Mouse (Mus musculus) forebrain, embryonic 16.5 days (tissue): ENCODE measurements at regions not wholly inside any gene's neighbourhood (a gene's known extent, or its start where the extent isn't known, plus 50 kb on each side); places are given as distances from the start of the nearest gene placed in this dataset.

Experiments used
- ATAC-seq: fragments of 200-750 bp; cut with Nextera tagmentation; 2 replicates; pipeline ENCODE4 v1.8.0; 2017; ENCODE audit warnings: mild to moderate bottlenecking, moderate library complexity
- H3K27ac ChIP-seq: fragments of 300-500 bp; sonication (generic); 2 replicates; pipeline ENCODE4 v1.5.1; 2014; ENCODE audit warnings: low read length, control low read depth
- H3K27me3 ChIP-seq: fragments of 300-500 bp; sonication (generic); replicated peaks from 2 replicates; pipeline ENCODE4 v1.6.1; 2014; ENCODE audit warnings: low read length; ENCODE audit not compliant: control insufficient read depth, insufficient read depth
- H3K36me3 ChIP-seq: fragments of 300-500 bp; sonication (generic); 2 replicates; pipeline ENCODE4 v1.6.1; 2014; ENCODE audit not compliant: control insufficient read depth, insufficient read depth
- H3K4me1 ChIP-seq: fragments of 300-500 bp; sonication (generic); replicated peaks from 2 replicates; pipeline ENCODE4 v1.6.1; 2014; ENCODE audit warnings: low read length; ENCODE audit not compliant: control insufficient read depth, insufficient read depth
- H3K4me2 ChIP-seq: fragments of 300-500 bp; sonication (generic); 2 replicates; pipeline ENCODE4 v1.6.1; 2014; ENCODE audit warnings: mild to moderate bottlenecking, low read length, control low read depth
- H3K4me3 ChIP-seq: fragments of 300-500 bp; sonication (generic); replicated peaks from 2 replicates; pipeline ENCODE4 v1.5.1; 2014; ENCODE audit warnings: mild to moderate bottlenecking, low read length, control low read depth
- H3K9ac ChIP-seq: fragments of 300-500 bp; sonication (generic); replicated peaks from 2 replicates; pipeline ENCODE4 v1.6.1; 2014; ENCODE audit warnings: low read depth, low read length, control low read depth
- H3K9me3 ChIP-seq: fragments of 300-500 bp; sonication (generic); 2 replicates; pipeline ENCODE4 v1.6.1; 2016; ENCODE audit warnings: low read length; ENCODE audit not compliant: control insufficient read depth
- WGBS: fragments of 180-500 bp; shearing (Covaris S2); extraction: QIAGEN DNeasy Blood & Tissue Kit; methylation state at CpG from one replicate; pipeline ENCODE4 v1.1.7; 2014; 5-methylcytosine and 5-hydroxymethylcytosine counted together

GRCm38 (mm10) chr3:41330356-41330755 is 225.2 kb upstream of the Jade1 start:
- Histone ChIP-seq H3K27ac (no peak overlapping the region), H3K9ac (no peak overlapping the region), H3K27me3 (no peaks in the 10 kb centered on the region), H3K4me1 (no peaks in the 10 kb centered on the region), H3K9me3 (peaks cover 2% of the 10 kb centered on the region; the same call in 1 of the 2 replicates), H3K4me3 (no peak overlapping the region), H3K36me3 (no peaks in the 10 kb centered on the region), H3K4me2 (no peak overlapping the region)
- WGBS = 88% methylated on average over 5 of the region's 5 CpGs
- no peak for ATAC-seq

DNA sequence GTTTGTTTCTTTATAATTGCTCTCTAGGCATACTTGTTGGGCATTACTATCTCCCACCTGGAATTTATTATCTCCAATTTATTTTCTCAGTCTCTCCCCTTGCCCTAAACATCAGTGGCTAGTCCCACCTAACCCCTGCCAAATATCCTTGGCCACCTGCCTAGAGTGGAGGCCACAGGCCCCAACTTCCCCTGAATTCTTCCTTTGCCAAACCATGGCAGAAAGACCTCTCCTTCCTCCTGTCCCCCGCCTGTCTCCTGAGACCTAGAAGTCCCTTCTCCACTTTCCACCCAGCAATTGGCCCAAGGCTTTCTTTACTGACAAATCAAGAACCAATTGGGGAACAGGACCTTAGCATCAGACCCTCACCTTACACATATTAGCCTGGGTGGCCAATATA is 226.7 kb upstream of the Jade1 start:
- H3K4me1 ChIP-seq = no peaks in the 10 kb centered on the region

DNA sequence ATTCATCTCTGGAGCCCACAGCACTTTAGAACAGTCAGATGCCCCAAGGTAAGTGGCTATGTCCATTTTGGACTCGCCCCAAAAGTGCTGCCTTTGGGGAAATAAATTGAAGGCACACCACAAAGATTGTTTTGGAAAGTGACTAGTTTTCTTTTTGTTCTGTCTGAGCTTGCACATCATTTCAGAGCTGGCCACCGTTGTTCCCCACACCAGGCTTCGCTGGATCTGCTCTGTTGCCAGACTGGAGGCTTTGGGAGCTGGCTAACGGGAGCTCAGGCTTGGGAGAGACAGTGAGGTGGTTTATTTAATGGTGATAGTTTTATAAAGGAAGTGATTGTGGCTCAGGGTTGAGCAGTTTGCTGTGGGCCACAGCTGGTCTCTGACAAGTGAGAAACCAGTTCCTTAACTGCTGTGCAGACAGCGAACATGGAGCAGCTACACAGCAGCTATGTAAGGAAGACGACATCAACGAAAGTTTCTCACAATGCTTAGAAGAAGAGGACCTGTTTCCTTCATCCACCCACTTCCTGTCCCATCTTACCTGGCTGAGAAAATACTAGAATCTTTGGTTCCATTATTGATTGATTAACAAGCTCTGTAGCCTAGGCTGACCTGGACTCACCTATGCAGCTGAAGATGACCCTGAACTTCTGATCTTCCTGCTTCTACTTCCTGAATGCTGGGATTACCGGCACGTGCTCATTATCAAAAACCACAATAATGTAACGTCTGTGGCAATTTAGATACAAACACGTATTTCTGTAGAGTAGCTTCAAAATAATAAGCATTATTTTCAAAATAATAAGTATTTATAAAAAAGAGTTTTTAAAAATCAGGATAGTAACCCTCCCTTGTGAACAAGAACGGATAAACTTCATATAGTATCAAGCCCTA is 229.1 kb upstream of the Jade1 start:
- 81% methylated on average over 12 of the region's 12 CpGs for WGBS
- Histone ChIP-seq H3K9ac (no peak overlapping the region), H3K4me1 (no peaks in the 10 kb centered on the region), H3K9me3 (no peaks in the 10 kb centered on the region), H3K27me3 (no peaks in the 10 kb centered on the region), H3K4me3 (no peak overlapping the region), H3K4me2 (no peak overlapping the region), H3K27ac (no peak overlapping the region), H3K36me3 (no peaks in the 10 kb centered on the region)
- no peak for ATAC-seq

More for the DNA sequence above, 226.7 kb upstream of the Jade1 start:
- Histone ChIP-seq H3K9me3 (peaks cover under 1% of the 10 kb centered on the region; the same call in 1 of the 2 replicates), H3K36me3 (no peaks in the 10 kb centered on the region), H3K9ac (no peak overlapping the region), H3K4me3 (no peak overlapping the region), H3K27ac (no peak overlapping the region), H3K27me3 (no peaks in the 10 kb centered on the region), H3K4me2 (no peak overlapping the region)
- no peak for ATAC-seq
- 79% methylated on average over 1 of the region's 1 CpGs for WGBS

DNA sequence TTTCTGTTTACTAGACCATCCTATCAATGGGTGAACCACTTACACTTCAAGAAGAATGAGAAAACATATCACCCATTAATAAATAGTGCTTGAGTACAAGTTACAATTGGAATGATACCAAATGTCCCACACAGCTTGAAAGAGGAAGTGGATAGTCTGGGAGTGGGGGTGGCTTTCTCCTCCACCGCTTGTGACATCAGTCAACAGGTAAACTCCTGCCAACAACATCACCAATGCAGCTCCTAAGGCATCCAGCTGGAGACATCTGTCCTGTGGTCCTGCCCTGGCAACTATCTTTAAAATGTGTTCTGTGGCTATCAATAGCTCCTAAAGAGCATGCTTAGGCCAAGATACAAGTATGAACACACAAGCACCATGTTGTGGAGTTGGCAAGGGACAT is 233.7 kb upstream of the Jade1 start:
- Histone ChIP-seq H3K9me3 (no peaks in the 10 kb centered on the region), H3K4me3 (no peak overlapping the region), H3K27me3 (no peaks in the 10 kb centered on the region), H3K4me1 (no peaks in the 10 kb centered on the region), H3K36me3 (no peaks in the 10 kb centered on the region), H3K4me2 (no peak overlapping the region), H3K9ac (no peak overlapping the region), H3K27ac (no peak overlapping the region)
- no peak for ATAC-seq
- WGBS = 95% methylated on average over 1 of the region's 1 CpGs

DNA sequence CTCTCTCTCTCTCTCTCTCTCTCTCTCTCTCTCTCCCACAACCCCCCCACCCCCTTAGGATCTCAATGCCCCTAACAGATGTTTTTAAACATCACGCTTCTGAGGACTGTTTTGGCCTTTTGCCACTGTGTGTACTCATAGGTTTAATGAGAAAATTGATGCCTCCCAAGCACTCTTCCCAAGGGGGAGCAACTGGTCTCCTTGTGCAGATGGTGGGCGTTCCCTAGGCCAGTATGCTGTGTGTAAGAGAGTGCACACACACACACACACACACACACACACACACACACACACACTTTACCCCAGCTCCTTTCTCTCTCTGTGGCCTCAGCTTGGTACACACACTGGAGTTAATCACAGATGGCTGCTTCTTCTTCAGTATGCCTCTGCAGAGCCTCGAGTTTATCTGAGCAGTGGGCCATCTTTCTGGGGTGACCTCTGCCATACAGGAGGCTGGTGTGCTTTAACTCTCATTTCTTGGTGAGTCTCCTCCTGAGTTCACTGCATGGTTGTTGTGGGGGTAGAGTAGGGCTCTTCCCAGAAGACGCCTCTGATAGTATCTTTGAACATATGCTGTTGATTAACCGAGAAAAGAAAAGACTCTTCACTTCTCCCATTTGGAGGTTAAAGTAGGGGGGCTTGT is 236.2 kb upstream of the Jade1 start:
- H3K4me1 ChIP-seq = no peaks in the 10 kb centered on the region
- H3K4me3 ChIP-seq = no peak overlapping the region
- no peaks in the 10 kb centered on the region for H3K9me3 ChIP-seq
- peak; percentile 45; the same call in 1 of the 2 replicates for ATAC-seq
- no peaks in the 10 kb centered on the region for H3K27me3 ChIP-seq
- H3K27ac ChIP-seq = no peak overlapping the region
- H3K9ac ChIP-seq = no peak overlapping the region
- no peak overlapping the region for H3K4me2 ChIP-seq
- 51% methylated on average over 5 of the region's 5 CpGs for WGBS
- H3K36me3 ChIP-seq = no peaks in the 10 kb centered on the region

DNA sequence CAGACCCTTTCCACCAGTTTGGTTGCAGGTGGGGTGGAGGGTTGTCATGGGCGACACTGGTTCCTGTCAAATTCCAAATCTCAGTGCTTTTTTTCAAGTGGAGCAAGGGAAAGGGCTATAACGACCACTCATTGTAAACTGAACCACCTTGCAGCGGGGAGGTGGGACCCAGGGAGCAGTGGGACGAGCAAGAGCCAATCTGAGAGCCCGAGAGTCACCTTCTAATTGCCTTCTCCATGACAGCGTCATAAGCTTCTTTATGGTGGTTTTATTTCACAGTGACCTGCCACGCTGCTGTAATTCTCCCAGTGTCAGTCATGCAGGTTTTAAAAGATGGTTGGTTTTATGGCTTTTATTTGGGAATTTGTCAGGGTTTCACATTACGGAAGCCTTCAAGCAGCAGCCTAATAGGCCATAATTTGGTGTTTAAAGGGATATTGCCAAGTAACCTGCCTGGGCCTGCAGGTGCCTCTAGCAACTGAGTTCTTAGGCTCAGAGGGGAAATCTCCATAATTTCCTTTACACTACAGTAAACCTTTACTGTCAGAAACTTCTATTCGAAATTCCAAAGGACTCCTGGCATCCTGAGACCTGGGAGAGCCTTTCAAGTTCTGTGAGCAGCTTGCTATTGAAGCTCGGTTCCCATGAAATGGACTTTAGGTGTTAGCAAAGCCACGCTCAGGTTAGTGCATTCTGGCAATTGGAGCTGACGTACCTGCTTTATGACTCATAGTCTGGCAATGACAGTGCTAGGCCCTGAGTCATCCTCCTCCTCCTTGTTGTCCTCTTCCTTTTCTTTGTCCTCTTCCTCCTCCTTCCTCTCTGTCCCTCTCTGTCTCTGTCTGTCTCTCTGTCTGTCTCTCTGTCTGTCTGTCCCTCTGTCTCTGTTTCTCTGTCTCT is 235.6 kb upstream of the Pgrmc2 start:
- 0 out of 2 replicates have a peak, but pooled peaks have one; percentile 23 for ATAC-seq
- H3K9ac ChIP-seq = no peak overlapping the region
- no peaks in the 10 kb centered on the region for H3K4me1 ChIP-seq
- no peak overlapping the region for H3K4me2 ChIP-seq
- H3K27ac ChIP-seq = no peak overlapping the region
- H3K4me3 ChIP-seq = no peak overlapping the region
- WGBS = 64% methylated on average over 12 of the region's 12 CpGs
- H3K9me3 ChIP-seq = no peaks in the 10 kb centered on the region
- H3K36me3 ChIP-seq = no peaks in the 10 kb centered on the region
- no peaks in the 10 kb centered on the region for H3K27me3 ChIP-seq

DNA sequence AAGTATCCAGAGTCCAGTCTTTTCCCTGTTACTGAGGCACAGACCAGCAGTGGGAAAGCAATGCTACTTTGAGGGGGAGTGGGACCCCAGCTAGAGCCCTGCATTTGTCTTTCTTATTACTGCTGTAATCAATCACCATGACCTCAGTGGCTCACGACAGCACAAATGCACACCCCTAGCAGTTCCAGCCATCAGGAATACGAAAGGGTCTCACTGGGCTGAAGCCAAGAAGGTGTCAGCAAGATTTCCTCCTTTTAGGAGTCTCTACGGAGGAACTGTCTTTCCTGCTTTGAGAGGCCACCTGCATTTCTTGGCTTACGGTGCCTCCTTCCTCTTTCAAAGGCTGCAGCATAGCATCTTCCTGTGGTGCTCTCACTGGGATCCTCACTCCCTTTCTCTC is 234.3 kb upstream of the Pgrmc2 start:
- no peaks in the 10 kb centered on the region for H3K4me1 ChIP-seq
- H3K27me3 ChIP-seq = no peaks in the 10 kb centered on the region
- no peaks in the 10 kb centered on the region for H3K36me3 ChIP-seq
- H3K9ac ChIP-seq = no peak overlapping the region
- no peak overlapping the region for H3K4me3 ChIP-seq
- no peak overlapping the region for H3K27ac ChIP-seq
- H3K4me2 ChIP-seq = no peak overlapping the region
- ATAC-seq = no peak
- WGBS = 35% methylated on average over 4 of the region's 4 CpGs
- no peaks in the 10 kb centered on the region for H3K9me3 ChIP-seq

- ATAC-seq = no peak
- Histone ChIP-seq H3K9ac (no peak overlapping the region), H3K4me1 (no peaks in the 10 kb centered on the region), H3K4me3 (no peak overlapping the region), H3K27me3 (no peaks in the 10 kb centered on the region), H3K9me3 (no peaks in the 10 kb centered on the region), H3K27ac (no peak overlapping the region), H3K36me3 (no peaks in the 10 kb centered on the region), H3K4me2 (no peak overlapping the region)
- 89% methylated on average over 6 of the region's 6 CpGs for WGBS
These were observed 229.6 kb upstream of the Pgrmc2 start for GRCm38 (mm10) chr3:41312492-41312891.
